Comparison of ENCODE assay signal across 9 mouse cellular contexts in genomic region chr2:61455902-61456301, GRCm38 (mm10).
DNase-seq lines count a peak whose midpoint lies in the region; ATAC-seq and TF ChIP-seq lines count a peak whose summit lies in the region.
"Had no signal": no experiment of that assay in that cellular context is flagged by ENCODE, and none has a peak within 500 bp of the region (broad histone marks: within the 10 kb centered on the region; RNA-seq: fewer than 3 reads in every experiment).

No protein-coding gene starts in this region.

- TF ChIP-seq POLR2A in spleen, adult 2 months (IDR thresholded peaks at IDR 0.05; ENCODE audit: low read depth, low read length): no peak

- no peak for ATAC-seq in forebrain, embryonic 14.5 days
- ATAC-seq in forebrain, embryonic 13.5 days: no peak
- no peak for ATAC-seq in hindbrain, postnatal 0 days

- peak; percentile 48 for DNase-seq in forebrain, embryonic 14.5 days (ENCODE audit: low spot score)
- DNase-seq in A20 (ENCODE audit: low read depth, low spot score): peak; percentile 68
- DNase-seq in adrenal gland, adult 2 months: peak; percentile 50
- DNase-seq in embryo, embryonic 10.5 days (ENCODE audit: low spot score): peak; percentile 74
- DNase-seq in hindbrain, postnatal 0 days (ENCODE audit: low spot score): peak; percentile 66
- DNase-seq in lung, adult 18-20 months: peak; percentile 20 to 39
- peak in 1 of 2 experiments; percentile 19 for DNase-seq in spleen, adult 2 months (ENCODE audit: low read depth in 1 of 2, low spot score in 2 of 2)

- peaks cover 8% of the 10 kb centered on the region; the same call in 1 of the 2 replicates for H3K27me3 ChIP-seq in forebrain, embryonic 14.5 days (replicated peaks; ENCODE audit: control insufficient read depth, insufficient read depth, low read length)
- peaks cover 21% of the 10 kb centered on the region for H3K27me3 ChIP-seq in forebrain, embryonic 13.5 days
- no peaks in the 10 kb centered on the region for H3K27me3 ChIP-seq in hindbrain, postnatal 0 days (ENCODE audit: insufficient read depth, low read length)
- H3K27me3 ChIP-seq in spleen, adult 2 months (ENCODE audit: control insufficient read depth, insufficient read depth, low read length): no peaks in the 10 kb centered on the region
- H3K27me3 ChIP-seq: stomach, embryonic 15.5 days had no signal

- WGBS in forebrain, embryonic 14.5 days: 19% methylated on average over 5 of the region's 5 CpGs
- 23% methylated on average over 5 of the region's 5 CpGs for WGBS in forebrain, embryonic 13.5 days
- WGBS in hindbrain, postnatal 0 days: 29% methylated on average over 5 of the region's 5 CpGs
- 30% methylated on average over 5 of the region's 5 CpGs for WGBS in spleen, adult 2 months

- no peak overlapping the region for H3K27ac ChIP-seq in forebrain, embryonic 14.5 days (ENCODE audit: low read depth, low read length)
- H3K27ac ChIP-seq in forebrain, embryonic 13.5 days: no peak overlapping the region
- no peak overlapping the region for H3K27ac ChIP-seq in hindbrain, postnatal 0 days
- no peak overlapping the region for H3K27ac ChIP-seq in spleen, adult 2 months (ENCODE audit: insufficient read depth, low read length)
- H3K27ac ChIP-seq: stomach, embryonic 15.5 days had no signal

- TF ChIP-seq CTCF in hindbrain, postnatal 0 days (IDR thresholded peaks at IDR 0.05; ENCODE audit: low read depth): peak; percentile 72
- peak; percentile 59; the same call in 1 of the 2 replicates for TF ChIP-seq CTCF in spleen, adult 2 months (IDR thresholded peaks at IDR 0.05; ENCODE audit: extremely low read depth, insufficient read depth, insufficient read length, insufficient replicate concordance)

- no peaks in the 10 kb centered on the region for H3K9me3 ChIP-seq in forebrain, embryonic 14.5 days (replicated peaks; ENCODE audit: control insufficient read depth, low read length)
- H3K9me3 ChIP-seq in forebrain, embryonic 13.5 days (replicated peaks): no peaks in the 10 kb centered on the region
- H3K9me3 ChIP-seq in hindbrain, postnatal 0 days (ENCODE audit: low read length): no peaks in the 10 kb centered on the region
- H3K9me3 ChIP-seq: stomach, embryonic 15.5 days had no signal

- H3K36me3 ChIP-seq in forebrain, embryonic 14.5 days (ENCODE audit: control insufficient read depth, insufficient read depth, low read length): no peaks in the 10 kb centered on the region
- no peaks in the 10 kb centered on the region for H3K36me3 ChIP-seq in forebrain, embryonic 13.5 days (ENCODE audit: poor library complexity, severe bottlenecking)
- no peaks in the 10 kb centered on the region for H3K36me3 ChIP-seq in hindbrain, postnatal 0 days (ENCODE audit: insufficient read depth, low read length)
- no peaks in the 10 kb centered on the region for H3K36me3 ChIP-seq in spleen, adult 2 months (ENCODE audit: control insufficient read depth, insufficient read depth, low read length)
- H3K36me3 ChIP-seq: stomach, embryonic 15.5 days had no signal

- no peak overlapping the region for H3K4me3 ChIP-seq in forebrain, embryonic 14.5 days (ENCODE audit: low read depth, low read length)
- no peak overlapping the region for H3K4me3 ChIP-seq in forebrain, embryonic 13.5 days
- H3K4me3 ChIP-seq in hindbrain, postnatal 0 days (ENCODE audit: low read length): no peak overlapping the region
- no peak overlapping the region for H3K4me3 ChIP-seq in spleen, adult 2 months (ENCODE audit: extremely low read depth, insufficient read depth, insufficient read length)
- H3K4me3 ChIP-seq: stomach, embryonic 15.5 days had no signal

- H3K9ac ChIP-seq in forebrain, embryonic 14.5 days (ENCODE audit: low read length): no peak overlapping the region
- H3K9ac ChIP-seq in forebrain, embryonic 13.5 days: no peak overlapping the region
- no peak overlapping the region for H3K9ac ChIP-seq in hindbrain, postnatal 0 days (replicated peaks; ENCODE audit: low read length)
- H3K9ac ChIP-seq: stomach, embryonic 15.5 days had no signal

- H3K4me2 ChIP-seq in forebrain, embryonic 14.5 days (ENCODE audit: low read length): no peak overlapping the region
- H3K4me2 ChIP-seq in forebrain, embryonic 13.5 days: no peak overlapping the region
- H3K4me2 ChIP-seq in hindbrain, postnatal 0 days (ENCODE audit: low read depth, low read length): no peak overlapping the region
- H3K4me2 ChIP-seq: stomach, embryonic 15.5 days had no signal

- 0 out of 2 replicates have a peak, but pooled peaks cover 2% of the 10 kb centered on the region for H3K4me1 ChIP-seq in forebrain, embryonic 14.5 days (ENCODE audit: control insufficient read depth, insufficient read depth, low read length)
- H3K4me1 ChIP-seq in forebrain, embryonic 13.5 days: 0 out of 2 replicates have a peak, but pooled peaks cover 3% of the 10 kb centered on the region
- peaks cover 4% of the 10 kb centered on the region for H3K4me1 ChIP-seq in hindbrain, postnatal 0 days (ENCODE audit: insufficient read depth, low read length)
- H3K4me1 ChIP-seq in spleen, adult 2 months (ENCODE audit: control insufficient read depth, insufficient read depth, insufficient read length): no peaks in the 10 kb centered on the region
- H3K4me1 ChIP-seq: stomach, embryonic 15.5 days had no signal
